Mouse (Mus musculus) CH12.LX (cell line): ENCODE data around the gene Cep57l1.

Experiments
- CTCF ChIP-seq, 2 experiments: IDR thresholded peaks in 1 of 2; conservative IDR thresholded peaks in 1 of 2; 2 replicates each; pipeline ENCODE4 v1.5.1; 2011 to 2012; ENCODE audit warnings: low read depth in 2 of 2, low read length in 2 of 2, improper control_type of control experiment in 1 of 2, inconsistent platforms in 1 of 2, mild to moderate bottlenecking in 1 of 2, moderate library complexity in 1 of 2
- EP300 ChIP-seq: IDR thresholded peaks from 2 replicates; pipeline ENCODE4 v1.6.1; 2011; ENCODE audit warnings: low read length, improper control_type of control experiment
- GABPA ChIP-seq: IDR thresholded peaks from 2 replicates; pipeline ENCODE4 v1.6.1; 2012; ENCODE audit warnings: low read depth, low read length, improper control_type of control experiment, inconsistent platforms; ENCODE audit not compliant: insufficient replicate concordance
- JUN ChIP-seq: IDR thresholded peaks from 2 replicates; pipeline ENCODE4 v1.6.1; 2011; ENCODE audit warnings: low read depth, mild to moderate bottlenecking, low read length, improper control_type of control experiment, moderate library complexity; ENCODE audit not compliant: insufficient read depth
- MEF2A ChIP-seq: IDR thresholded peaks from 2 replicates; pipeline ENCODE4 v1.6.1; 2014; ENCODE audit warnings: low read depth, mild to moderate bottlenecking, inconsistent platforms, low read length, improper control_type of control experiment, borderline replicate concordance
- NRF1 ChIP-seq: IDR thresholded peaks from 2 replicates; pipeline ENCODE4 v1.6.1; 2014; ENCODE audit warnings: low read depth, mild to moderate bottlenecking, inconsistent platforms, low read length, improper control_type of control experiment, moderate library complexity
- POLR2A ChIP-seq: IDR thresholded peaks from 2 replicates; pipeline ENCODE4 v1.6.1; 2011; ENCODE audit warnings: low read depth, mild to moderate bottlenecking, improper control_type of control experiment, low read length
- POLR2AphosphoS2 ChIP-seq: IDR thresholded peaks from 2 replicates; pipeline ENCODE4 v1.6.1; 2011; ENCODE audit warnings: low read depth, low read length, improper control_type of control experiment
- SMC3 ChIP-seq: IDR thresholded peaks from 2 replicates; pipeline ENCODE4 v1.6.1; 2011; ENCODE audit warnings: low read depth, low read length, improper control_type of control experiment
- ZMIZ1 ChIP-seq: IDR thresholded peaks from 2 replicates; pipeline ENCODE4 v1.6.1; 2012; ENCODE audit warnings: low read depth, mild to moderate bottlenecking, inconsistent platforms, low read length, improper control_type of control experiment

- TF ChIP-seq ZMIZ1 = no peak
- no peak for TF ChIP-seq MEF2A
- TF ChIP-seq POLR2A = no peak
- TF ChIP-seq EP300 = no peak
- no peak for TF ChIP-seq CTCF (conservative IDR thresholded peaks at IDR 0.05 in 1 of 2, IDR thresholded peaks at IDR 0.05 in 1 of 2; ENCODE audit: low read depth in 2 of 2, low read length in 2 of 2)
- no peak for TF ChIP-seq SMC3
- no peak for TF ChIP-seq POLR2AphosphoS2
- no peak for TF ChIP-seq JUN
- no peak for TF ChIP-seq GABPA
- no peak for TF ChIP-seq NRF1
Observed at GRCm38 (mm10) chr10:41829191-41829590, 19.5 kb upstream of the Cep57l1 start.
